Mouse (Mus musculus): ENCODE data around the gene Mum1l1. TPM values are rescaled to one million over a fixed set of nuclear protein-coding genes. Genes with fewer than 3 reads are reported as not detected.

The Mum1l1 gene
- polyA plus RNA-seq, 1 experiment from 2014 or later: 31.6 TPM

GRCm38 (mm10) chrX:139231143-139231542 is 21.3 kb downstream of the Mum1l1 start:
- Histone ChIP-seq H3K36me3 (replicated peaks) (peaks cover 31% of the 10 kb centered on the region), H3K27me3 (replicated peaks; ENCODE audit: low read depth, poor library complexity, severe bottlenecking) (0 out of 2 replicates have a peak, but pooled peaks cover 9% of the 10 kb centered on the region), H3K9me3 (no peaks in the 10 kb centered on the region), H3K4me3 (0 out of 2 replicates have a peak overlapping the region, but pooled peaks have one; percentile 5), H3K27ac (replicated peaks) (no peak overlapping the region), H3K4me1 (0 out of 2 replicates have a peak, but pooled peaks cover 3% of the 10 kb centered on the region)
- DNase-seq (ENCODE audit: low spot score): peak; percentile 68
- WGBS: 29% methylated on average over 9 of the region's 9 CpGs

- DNase-seq (ENCODE audit: low spot score): peak; percentile 15
- WGBS: 85% methylated on average over 3 of the region's 3 CpGs
- Histone ChIP-seq H3K9me3 (no peaks in the 10 kb centered on the region), H3K27ac (replicated peaks) (no peak overlapping the region), H3K36me3 (replicated peaks) (no peaks in the 10 kb centered on the region), H3K4me1 (no peaks in the 10 kb centered on the region), H3K27me3 (replicated peaks; ENCODE audit: low read depth, poor library complexity, severe bottlenecking) (no peaks in the 10 kb centered on the region), H3K4me3 (no peak overlapping the region)
These were observed 37.5 kb downstream of the Mum1l1 start for GRCm38 (mm10) chrX:139247294-139247693.

GRCm38 (mm10) chrX:139257072-139257471 is 47.2 kb downstream of the Mum1l1 start:
- 89% methylated on average over 10 of the region's 10 CpGs for WGBS
- DNase-seq (ENCODE audit: low spot score): no peak
- Histone ChIP-seq H3K27me3 (replicated peaks; ENCODE audit: low read depth, poor library complexity, severe bottlenecking) (0 out of 2 replicates have a peak, but pooled peaks cover 4% of the 10 kb centered on the region), H3K4me3 (no peak overlapping the region), H3K9me3 (no peaks in the 10 kb centered on the region), H3K4me1 (no peaks in the 10 kb centered on the region), H3K27ac (replicated peaks) (no peak overlapping the region), H3K36me3 (replicated peaks) (no peaks in the 10 kb centered on the region)

GRCm38 (mm10) chrX:139281966-139282365 is 72.1 kb downstream of the Mum1l1 start:
- Histone ChIP-seq H3K9me3 (no peaks in the 10 kb centered on the region), H3K4me3 (no peak overlapping the region), H3K27me3 (replicated peaks; ENCODE audit: low read depth, poor library complexity, severe bottlenecking) (peaks cover 30% of the 10 kb centered on the region), H3K4me1 (no peaks in the 10 kb centered on the region), H3K36me3 (replicated peaks) (no peaks in the 10 kb centered on the region), H3K27ac (replicated peaks) (no peak overlapping the region)
- DNase-seq (ENCODE audit: low spot score): no peak
- 91% methylated on average over 4 of the region's 4 CpGs for WGBS

Other genes starting within 250 kb of the Mum1l1 start
- gene Serpina7, start 124.8 kb upstream of the Mum1l1 start, polyA plus RNA-seq (2016; fragmentation: Nextera tagmentation; extraction: Ambion mirVana): 0.13 and 0.17 TPM in 2 replicates
- gene 4930513O06Rik, start 123.8 kb upstream of the Mum1l1 start, polyA plus RNA-seq (2016; fragmentation: Nextera tagmentation; extraction: Ambion mirVana): not detected in 2 replicates
- gene 4933428M09Rik, start 30.8 kb upstream of the Mum1l1 start, polyA plus RNA-seq (2016; fragmentation: Nextera tagmentation; extraction: Ambion mirVana): 0.24 TPM in 1 of 2 replicates, not detected in the other
- not detected in 2 replicates for gene Trap1a, start 123.6 kb downstream of the Mum1l1 start, polyA plus RNA-seq (2016; fragmentation: Nextera tagmentation; extraction: Ambion mirVana)

All from embryonic facial prominence, embryonic 10.5 days (tissue).